Mouse (Mus musculus) embryonic facial prominence, embryonic 15.5 days (tissue): ENCODE data around the gene Slc1a7. TPM values are rescaled to one million over a fixed set of nuclear protein-coding genes. Genes with fewer than 3 reads are reported as not detected.

Experiments
- ATAC-seq: fragments of 200-750 bp; cut with Nextera tagmentation; 2 replicates; pipeline ENCODE4 v1.8.0; 2017; ENCODE audit warnings: low read depth, moderate TSS enrichment; ENCODE audit not compliant: insufficient number of reproducible peaks, low FRiP score, low TSS enrichment
- H3K27ac ChIP-seq: fragments of 300-500 bp; sonication (generic); replicated peaks from 2 replicates; pipeline ENCODE4 v1.5.1; 2015; ENCODE audit warnings: mild to moderate bottlenecking, inconsistent platforms
- H3K27me3 ChIP-seq: fragments of 300-500 bp; sonication (generic); 2 replicates; pipeline ENCODE4 v1.6.1; 2015; ENCODE audit warnings: inconsistent platforms
- H3K36me3 ChIP-seq: fragments of 300-500 bp; sonication (generic); 2 replicates; pipeline ENCODE4 v1.6.1; 2015; ENCODE audit warnings: mild to moderate bottlenecking, inconsistent platforms
- H3K4me1 ChIP-seq: fragments of 300-500 bp; sonication (generic); 2 replicates; pipeline ENCODE4 v1.6.1; 2015; ENCODE audit warnings: inconsistent platforms
- H3K4me2 ChIP-seq: fragments of 300-500 bp; sonication (generic); replicated peaks from 2 replicates; pipeline ENCODE4 v1.6.1; 2015; ENCODE audit warnings: mild to moderate bottlenecking, inconsistent platforms
- H3K4me3 ChIP-seq: fragments of 300-500 bp; sonication (generic); replicated peaks from 2 replicates; pipeline ENCODE4 v1.5.1; 2015; ENCODE audit warnings: mild to moderate bottlenecking, inconsistent platforms
- H3K9ac ChIP-seq: fragments of 300-500 bp; sonication (generic); 2 replicates; pipeline ENCODE4 v1.6.1; 2015; ENCODE audit warnings: inconsistent platforms
- H3K9me3 ChIP-seq: fragments of 300-500 bp; sonication (generic); replicated peaks from 2 replicates; pipeline ENCODE4 v1.6.1; 2016; ENCODE audit warnings: inconsistent platforms
- WGBS: fragments of 180-500 bp; shearing (Covaris S2); methylation state at CpG from one replicate; pipeline ENCODE4 v1.1.7; 2015; 5-methylcytosine and 5-hydroxymethylcytosine counted together
- polyA plus RNA-seq: library from polyadenylated mRNA; unstranded; fragments of >200 nt; fragmentation: Nextera tagmentation; extraction: Ambion mirVana; gene quantifications from 2 replicates; pipeline ENCODE4 v1.2.1, GENCODE M21; 2015

Gene Slc1a7
- polyA plus RNA-seq, 1 experiment from 2014 or later, result 0.16 TPM

GRCm38 (mm10) chr4:108015067-108015765, 47.1 kb downstream of the Slc1a7 start:
- no peaks in the 10 kb centered on the region for H3K27me3 ChIP-seq
- WGBS, result 71% methylated on average over 14 of the region's 14 CpGs
- ATAC-seq, result no peak

GRCm38 (mm10) chr4:108016321-108016720, 48.2 kb downstream of the Slc1a7 start:
- no peaks in the 10 kb centered on the region for H3K9me3 ChIP-seq
- H3K36me3 ChIP-seq, result peaks cover 3% of the 10 kb centered on the region; the same call in 1 of the 2 replicates
- WGBS, result 77% methylated on average over 3 of the region's 3 CpGs
- H3K4me3 ChIP-seq, result no peak overlapping the region
- peaks cover 6% of the 10 kb centered on the region for H3K4me1 ChIP-seq
- no peak overlapping the region for H3K9ac ChIP-seq
- no peaks in the 10 kb centered on the region for H3K27me3 ChIP-seq
- ATAC-seq, result no peak
- H3K4me2 ChIP-seq, result no peak overlapping the region
- no peak overlapping the region for H3K27ac ChIP-seq

More at GRCm38 (mm10) chr4:108015067-108015765, 47.1 kb downstream of the Slc1a7 start:
- H3K36me3 ChIP-seq, result 0 out of 2 replicates have a peak, but pooled peaks cover 1% of the 10 kb centered on the region
- H3K9me3 ChIP-seq, result no peaks in the 10 kb centered on the region
- H3K4me3 ChIP-seq, result no peak overlapping the region
- H3K4me1 ChIP-seq, result peaks cover 6% of the 10 kb centered on the region
- no peak overlapping the region for H3K27ac ChIP-seq
- H3K4me2 ChIP-seq, result no peak overlapping the region
- H3K9ac ChIP-seq, result no peak overlapping the region

DNA sequence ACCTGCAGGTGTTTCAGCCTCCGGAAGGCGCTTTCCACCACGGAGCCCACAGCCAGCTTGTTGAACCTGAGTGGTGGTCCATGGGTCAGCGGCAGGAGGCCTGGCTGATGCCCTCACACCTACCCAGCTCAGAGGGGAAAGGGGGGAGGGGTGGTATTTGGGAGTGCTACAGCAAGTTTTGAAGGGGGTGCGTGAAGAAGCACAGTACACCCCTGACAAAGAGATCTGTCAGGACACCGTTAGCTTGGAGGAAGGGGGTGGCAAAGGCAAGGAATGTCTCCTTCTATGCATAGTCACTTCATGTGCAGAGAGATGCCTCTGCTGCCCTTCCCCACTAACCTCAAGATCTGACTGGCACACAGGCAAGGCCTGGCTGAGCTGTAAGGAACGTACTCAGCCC, 49.7 kb downstream of the Slc1a7 start:
- H3K9me3 ChIP-seq, result no peaks in the 10 kb centered on the region
- H3K4me3 ChIP-seq, result no peak overlapping the region
- H3K4me1 ChIP-seq, result peaks cover 6% of the 10 kb centered on the region
- H3K27ac ChIP-seq, result no peak overlapping the region
- no peak for ATAC-seq
- H3K4me2 ChIP-seq, result no peak overlapping the region
- H3K27me3 ChIP-seq, result no peaks in the 10 kb centered on the region
- peaks cover 3% of the 10 kb centered on the region; the same call in 1 of the 2 replicates for H3K36me3 ChIP-seq
- no peak overlapping the region for H3K9ac ChIP-seq
- WGBS, result 70% methylated on average over 7 of the region's 7 CpGs

DNA sequence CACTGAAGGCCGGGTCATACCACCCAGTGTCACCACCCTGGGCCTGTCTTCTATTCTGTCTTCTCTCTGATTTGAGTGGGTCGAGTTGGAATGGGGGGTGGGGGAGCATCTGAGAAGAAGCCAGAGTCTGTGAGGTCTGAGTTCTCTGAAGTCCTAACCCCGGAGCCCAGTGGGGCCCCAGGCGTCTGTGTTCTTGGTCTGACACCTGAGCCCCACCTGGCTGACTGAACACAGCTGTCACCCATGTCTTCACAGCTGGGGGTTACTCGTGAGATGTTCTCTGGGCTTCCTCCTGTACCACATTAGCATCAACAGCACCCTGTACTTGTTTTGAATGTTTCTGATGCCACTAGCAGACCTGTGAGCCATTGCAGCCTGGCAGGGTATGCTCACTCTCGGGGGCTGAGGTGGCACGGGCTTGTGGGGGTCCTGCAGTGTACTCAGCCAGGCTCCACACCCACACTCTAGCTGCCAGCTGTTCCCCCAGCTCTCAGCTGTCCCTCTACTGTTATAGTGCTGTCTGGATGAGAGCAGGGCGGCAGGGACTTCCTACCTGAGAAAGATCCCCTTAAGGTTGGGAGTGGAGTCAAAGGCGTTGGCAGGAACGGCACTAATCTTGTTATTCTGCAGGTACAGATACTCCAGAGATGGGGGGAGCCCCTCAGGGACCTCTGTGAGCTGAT, 50.2 kb downstream of the Slc1a7 start:
- H3K4me3 ChIP-seq, result no peak overlapping the region
- H3K9me3 ChIP-seq, result no peaks in the 10 kb centered on the region
- WGBS, result 32% methylated on average over 10 of the region's 10 CpGs
- H3K27me3 ChIP-seq, result no peaks in the 10 kb centered on the region
- peaks cover 3% of the 10 kb centered on the region; the same call in 1 of the 2 replicates for H3K36me3 ChIP-seq
- ATAC-seq, result no peak
- H3K27ac ChIP-seq, result no peak overlapping the region
- H3K9ac ChIP-seq, result no peak overlapping the region
- H3K4me2 ChIP-seq, result no peak overlapping the region
- H3K4me1 ChIP-seq, result peaks cover 6% of the 10 kb centered on the region

- H3K36me3 ChIP-seq, result peaks cover 3% of the 10 kb centered on the region; the same call in 1 of the 2 replicates
- no peaks in the 10 kb centered on the region for H3K9me3 ChIP-seq
- WGBS, result 44% methylated on average over 14 of the region's 14 CpGs
- H3K9ac ChIP-seq, result no peak overlapping the region
- H3K4me3 ChIP-seq, result no peak overlapping the region
- peaks cover 6% of the 10 kb centered on the region for H3K4me1 ChIP-seq
- H3K27ac ChIP-seq, result no peak overlapping the region
- H3K27me3 ChIP-seq, result no peaks in the 10 kb centered on the region
- no peak overlapping the region for H3K4me2 ChIP-seq
- no peak for ATAC-seq
Measured at GRCm38 (mm10) chr4:108018961-108019921, 51.1 kb downstream of the Slc1a7 start.

GRCm38 (mm10) chr4:108020178-108020577, 52.0 kb downstream of the Slc1a7 start:
- H3K27me3 ChIP-seq, result no peaks in the 10 kb centered on the region
- H3K27ac ChIP-seq, result no peak overlapping the region
- no peak overlapping the region for H3K4me3 ChIP-seq
- peaks cover 3% of the 10 kb centered on the region; the same call in 1 of the 2 replicates for H3K36me3 ChIP-seq
- peaks cover 6% of the 10 kb centered on the region for H3K4me1 ChIP-seq
- H3K9ac ChIP-seq, result no peak overlapping the region
- ATAC-seq, result no peak
- no peaks in the 10 kb centered on the region for H3K9me3 ChIP-seq
- no peak overlapping the region for H3K4me2 ChIP-seq
- WGBS, result 72% methylated on average over 6 of the region's 6 CpGs

GRCm38 (mm10) chr4:108023186-108023585, 55.1 kb downstream of the Slc1a7 start:
- peaks cover 6% of the 10 kb centered on the region for H3K4me1 ChIP-seq
- H3K36me3 ChIP-seq, result peaks cover 3% of the 10 kb centered on the region; the same call in 1 of the 2 replicates
- ATAC-seq, result no peak
- H3K4me3 ChIP-seq, result no peak overlapping the region
- no peak overlapping the region for H3K4me2 ChIP-seq
- no peaks in the 10 kb centered on the region for H3K27me3 ChIP-seq
- H3K9me3 ChIP-seq, result no peaks in the 10 kb centered on the region
- no peak overlapping the region for H3K27ac ChIP-seq
- no peak overlapping the region for H3K9ac ChIP-seq
- 74% methylated on average over 4 of the region's 4 CpGs for WGBS

GRCm38 (mm10) chr4:108024641-108025040, 56.5 kb downstream of the Slc1a7 start:
- Histone ChIP-seq H3K4me3 (no peak overlapping the region), H3K4me2 (no peak overlapping the region), H3K27me3 (peaks cover 3% of the 10 kb centered on the region; the same call in 1 of the 2 replicates), H3K4me1 (no peaks in the 10 kb centered on the region), H3K9me3 (no peaks in the 10 kb centered on the region), H3K9ac (no peak overlapping the region), H3K36me3 (peaks cover 3% of the 10 kb centered on the region; the same call in 1 of the 2 replicates), H3K27ac (no peak overlapping the region)
- no peak for ATAC-seq
- 64% methylated on average over 5 of the region's 5 CpGs for WGBS

DNA sequence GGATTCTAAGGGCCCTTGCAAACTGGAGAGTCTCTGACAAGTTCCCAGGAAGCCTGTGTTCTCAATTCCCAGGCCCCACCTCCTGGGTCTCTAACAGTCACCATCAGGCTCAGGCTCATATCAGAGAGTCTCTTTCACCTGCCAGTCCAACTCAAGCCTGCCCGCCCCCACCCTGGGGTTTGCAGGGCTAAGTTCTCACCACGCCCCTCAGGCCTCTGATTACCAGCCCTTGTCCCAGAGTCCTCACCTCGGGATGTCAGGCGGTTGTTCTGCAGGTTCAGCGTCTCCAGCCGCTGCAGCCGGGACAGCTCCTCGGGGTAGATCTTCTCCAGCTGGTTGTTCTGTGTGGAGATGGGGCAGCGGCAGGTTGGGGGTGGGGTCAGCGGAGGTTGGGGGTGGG, 57.1 kb downstream of the Slc1a7 start:
- no peak overlapping the region for H3K27ac ChIP-seq
- no peak for ATAC-seq
- H3K27me3 ChIP-seq, result peaks cover 10% of the 10 kb centered on the region
- 6% methylated on average over 10 of the region's 10 CpGs for WGBS
- no peak overlapping the region for H3K9ac ChIP-seq
- H3K4me1 ChIP-seq, result peaks cover under 1% of the 10 kb centered on the region; the same call in 1 of the 2 replicates
- H3K36me3 ChIP-seq, result peaks cover under 1% of the 10 kb centered on the region; the same call in 1 of the 2 replicates
- H3K9me3 ChIP-seq, result no peaks in the 10 kb centered on the region
- no peak overlapping the region for H3K4me3 ChIP-seq
- H3K4me2 ChIP-seq, result no peak overlapping the region

DNA sequence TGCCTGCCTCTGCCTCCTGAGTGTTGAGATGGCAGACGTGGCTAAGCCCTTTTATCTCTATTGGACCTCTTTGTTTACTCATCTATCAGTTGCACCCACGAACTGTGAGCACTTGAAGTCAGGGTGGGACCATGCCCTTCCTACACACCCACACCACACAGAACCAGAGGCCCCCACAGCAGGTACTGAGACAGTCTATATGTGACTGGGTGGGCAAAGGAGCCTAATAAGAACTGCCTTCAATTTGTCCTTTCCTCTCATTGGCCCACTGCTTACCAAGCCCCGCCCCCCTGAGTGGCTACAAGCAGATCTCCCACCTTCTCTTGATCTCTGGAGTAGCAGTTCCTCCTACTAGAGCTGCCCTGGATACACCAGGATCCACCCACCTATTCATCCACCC, 58.1 kb downstream of the Slc1a7 start:
- 48% methylated on average over 3 of the region's 3 CpGs for WGBS
- peaks cover 19% of the 10 kb centered on the region for H3K27me3 ChIP-seq
- H3K4me2 ChIP-seq, result no peak overlapping the region
- no peak overlapping the region for H3K9ac ChIP-seq
- ATAC-seq, result no peak
- peaks cover 10% of the 10 kb centered on the region for H3K4me1 ChIP-seq
- no peaks in the 10 kb centered on the region for H3K9me3 ChIP-seq
- H3K36me3 ChIP-seq, result no peaks in the 10 kb centered on the region; the same call in 1 of the 2 replicates
- H3K4me3 ChIP-seq, result no peak overlapping the region
- H3K27ac ChIP-seq, result no peak overlapping the region
